Mouse (Mus musculus) gastrocnemius, postnatal 36 days (tissue): Measurements from ENCODE around the gene Gm49366. TPM values are rescaled to one million over a fixed set of nuclear protein-coding genes. Genes with fewer than 3 reads are reported as not detected.
"Not testable (repeated sequence)": the region's sequence is repeated elsewhere in the genome, so short reads cannot be mapped to it uniquely, and the experiment has no call there.

Experiments
- DNase-seq, 2 experiments: peaks; one replicate each; pipeline ENCODE4 v3.0.0; 2022
- intact Hi-C: fragments of 180-260 bp; cut with DNase I; formaldehyde crosslinking; loops from one replicate; pipeline ENCODE4 v1.15.1; 2025
- long read RNA-seq, 2 experiments: library from polyadenylated mRNA; stranded (forward); transcript quantifications; one replicate each; pipeline ENCODE4 v2.0.0; 2021
- total RNA-seq, 2 experiments: library from RNA; stranded (reverse); gene quantifications; 2 replicates each; pipeline ENCODE4 v1.2.3; 2021

The Gm49366 gene
- not detected for total RNA-seq
- long read RNA-seq, experiment 1 = 0 reads
- long read RNA-seq, experiment 2 = 0 reads

GRCm38 (mm10) chr12:84038691-84039111 is at the start of gene Gm49366:
TSS of gene Gm49366 (plus strand) at chr12:84038935.
- intact Hi-C loops = loop anchor here (10.0 kb wide), 1 partner anchor 324 kb away; no protein-coding TSS in a partner anchor
- DNase-seq = peak in 1 of 2 experiments; percentile 24

GRCm38 (mm10) chr12:83989378-83989777 is 49.4 kb upstream of the Gm49366 start:
- DNase-seq = no peak
- intact Hi-C loops = no loop called here

- intact Hi-C loops = no loop called here
- DNase-seq = no peak
These were observed 41.5 kb upstream of the Gm49366 start for GRCm38 (mm10) chr12:83997221-83997620.

- no peak for DNase-seq
- intact Hi-C loops = no loop called here
These were observed 40.2 kb upstream of the Gm49366 start for GRCm38 (mm10) chr12:83998341-83999107.

- intact Hi-C loops = not testable (repeated sequence)
- DNase-seq = peak in 1 of 2 experiments; percentile 48
These were observed 39.5 kb upstream of the Gm49366 start for GRCm38 (mm10) chr12:83999237-83999636.

- intact Hi-C loops = no loop called here
- no peak for DNase-seq
These were observed 38.3 kb upstream of the Gm49366 start for GRCm38 (mm10) chr12:84000418-84000817.

GRCm38 (mm10) chr12:84003866-84004265 is 34.9 kb upstream of the Gm49366 start:
- no peak for DNase-seq
- intact Hi-C loops = no loop called here

- intact Hi-C loops = no loop called here
These were observed 30.5 kb upstream of the Gm49366 start for GRCm38 (mm10) chr12:84008251-84008650.

GRCm38 (mm10) chr12:84008729-84009128 is 30.0 kb upstream of the Gm49366 start:
- DNase-seq = no peak
- intact Hi-C loops = no loop called here

More at GRCm38 (mm10) chr12:84008251-84008650, 30.5 kb upstream of the Gm49366 start:
- no peak for DNase-seq

GRCm38 (mm10) chr12:84009171-84009965 is 29.4 kb upstream of the Gm49366 start, which contains the start of gene Acot1:
TSS of gene Acot1 (plus strand) at chr12:84009490.
- peak; percentile 29 to 56 for DNase-seq

GRCm38 (mm10) chr12:84010201-84010600 is 28.5 kb upstream of the Gm49366 start:
- intact Hi-C loops = no loop called here
- no peak for DNase-seq

More at GRCm38 (mm10) chr12:84009171-84009965, 29.4 kb upstream of the Gm49366 start, which contains the start of gene Acot1:
- intact Hi-C loops = not testable (repeated sequence)

GRCm38 (mm10) chr12:84011251-84012040 is 27.3 kb upstream of the Gm49366 start:
- peak in 1 of 2 experiments; percentile 19 for DNase-seq
- intact Hi-C loops = no loop called here

- no peak for DNase-seq
- intact Hi-C loops = no loop called here
These were observed 25.6 kb upstream of the Gm49366 start for GRCm38 (mm10) chr12:84013130-84013529.

GRCm38 (mm10) chr12:84013701-84014100 is 25.0 kb upstream of the Gm49366 start:
- intact Hi-C loops = no loop called here
- DNase-seq = no peak

- intact Hi-C loops = not testable (repeated sequence)
- peak; percentile 25 to 48 for DNase-seq
These were observed 18.2 kb upstream of the Gm49366 start for GRCm38 (mm10) chr12:84020528-84020927.

GRCm38 (mm10) chr12:84022266-84022665 is 16.5 kb upstream of the Gm49366 start:
- intact Hi-C loops = not testable (repeated sequence)

GRCm38 (mm10) chr12:84023052-84023745 is 15.5 kb upstream of the Gm49366 start:
- intact Hi-C loops = no loop called here
- no peak for DNase-seq

More at GRCm38 (mm10) chr12:84022266-84022665, 16.5 kb upstream of the Gm49366 start:
- not testable (repeated sequence) for DNase-seq

- DNase-seq = no peak
- intact Hi-C loops = no loop called here
These were observed 12.8 kb upstream of the Gm49366 start for GRCm38 (mm10) chr12:84025888-84026287.

GRCm38 (mm10) chr12:84028328-84028727 is 10.4 kb upstream of the Gm49366 start:
- intact Hi-C loops, DNase-seq: not testable (repeated sequence)
